Mouse (Mus musculus) neural tube, embryonic 12.5 days (tissue): Measurements from ENCODE around the gene Tjp3. TPM values are rescaled to one million over a fixed set of nuclear protein-coding genes. Genes with fewer than 3 reads are reported as not detected.

Source experiments
- ATAC-seq: fragments of 200-750 bp; cut with Nextera tagmentation; 2 replicates; pipeline ENCODE4 v1.8.0; 2017; ENCODE audit warnings: low read depth, mild to moderate bottlenecking, moderate TSS enrichment, moderate library complexity; ENCODE audit not compliant: low FRiP score
- H3K27ac ChIP-seq: fragments of 300-500 bp; sonication (generic); 2 replicates; pipeline ENCODE4 v1.5.1; 2016
- H3K27me3 ChIP-seq: fragments of 300-500 bp; sonication (generic); replicated peaks from 2 replicates; pipeline ENCODE4 v1.6.1; 2016; ENCODE audit warnings: mild to moderate bottlenecking
- H3K36me3 ChIP-seq: fragments of 300-500 bp; sonication (generic); 2 replicates; pipeline ENCODE4 v1.6.1; 2016; ENCODE audit warnings: mild to moderate bottlenecking
- H3K4me1 ChIP-seq: fragments of 300-500 bp; sonication (generic); 2 replicates; pipeline ENCODE4 v1.6.1; 2016
- H3K4me2 ChIP-seq: fragments of 300-500 bp; sonication (generic); replicated peaks from 2 replicates; pipeline ENCODE4 v1.6.1; 2016; ENCODE audit warnings: mild to moderate bottlenecking
- H3K4me3 ChIP-seq: fragments of 300-500 bp; sonication (generic); 2 replicates; pipeline ENCODE4 v1.5.1; 2016
- H3K9ac ChIP-seq: fragments of 300-500 bp; sonication (generic); 2 replicates; pipeline ENCODE4 v1.6.1; 2016; ENCODE audit warnings: mild to moderate bottlenecking
- H3K9me3 ChIP-seq: fragments of 300-500 bp; sonication (generic); 2 replicates; pipeline ENCODE4 v1.6.1; 2016; ENCODE audit warnings: mild to moderate bottlenecking
- WGBS: fragments of 180-500 bp; shearing (Covaris S2); methylation state at CpG from one replicate; pipeline ENCODE4 v1.1.7; 2016; 5-methylcytosine and 5-hydroxymethylcytosine counted together
- polyA plus RNA-seq: library from polyadenylated mRNA; unstranded; fragments of >200 nt; fragmentation: Nextera tagmentation; extraction: Ambion mirVana; gene quantifications from 2 replicates; pipeline ENCODE4 v1.2.1, GENCODE M21; 2016

Tjp3 gene
- polyA plus RNA-seq: 3.9 and 4.6 TPM in 2 replicates

DNA sequence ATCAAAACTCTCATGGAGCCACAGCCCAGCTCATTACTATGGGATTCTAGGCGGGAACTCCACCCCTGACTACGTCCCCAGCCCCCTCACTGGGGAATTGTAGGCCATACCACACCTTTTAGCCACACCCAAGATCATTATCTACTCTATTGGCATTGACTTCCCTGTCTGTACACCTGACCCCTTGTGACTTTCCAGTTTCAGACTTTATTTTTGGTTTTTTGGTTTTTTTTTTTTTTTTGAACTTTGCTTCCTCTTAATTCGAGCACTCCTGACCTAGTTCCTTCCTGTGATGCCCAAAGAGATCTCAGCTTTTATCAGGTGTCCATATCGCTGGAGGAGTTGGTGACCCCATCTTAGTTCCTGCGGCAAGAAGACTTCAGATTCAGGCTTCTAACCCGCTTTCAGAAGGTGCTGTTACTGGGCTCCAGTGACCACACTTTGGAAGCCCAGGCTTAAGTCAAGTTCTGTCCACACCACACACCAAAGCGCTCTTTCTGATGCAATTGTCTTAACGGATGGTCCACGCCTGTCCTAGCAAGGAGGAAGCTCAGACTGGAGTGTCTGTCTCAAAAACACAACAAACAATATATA, at the start of gene Tjp3:
Tjp3 (minus strand) TSS at position 71 of the 594 bp plus-strand sequence.
- Histone ChIP-seq H3K27ac (no peak within 1 kb of the TSS), H3K4me2 (peak within 1 kb of the TSS; percentile 5; the same call in 1 of the 2 replicates), H3K4me3 (no peak within 1 kb of the TSS), H3K9me3 (no peaks in the 10 kb centered on the region), H3K36me3 (peaks cover 3% of the 10 kb centered on the region; the same call in 1 of the 2 replicates), H3K4me1 (peaks cover 26% of the 10 kb centered on the region), H3K9ac (no peak within 1 kb of the TSS), H3K27me3 (peaks cover 18% of the 10 kb centered on the region)
- ATAC-seq: no peak
- WGBS: 76% methylated on average over 9 of the region's 9 CpGs

DNA sequence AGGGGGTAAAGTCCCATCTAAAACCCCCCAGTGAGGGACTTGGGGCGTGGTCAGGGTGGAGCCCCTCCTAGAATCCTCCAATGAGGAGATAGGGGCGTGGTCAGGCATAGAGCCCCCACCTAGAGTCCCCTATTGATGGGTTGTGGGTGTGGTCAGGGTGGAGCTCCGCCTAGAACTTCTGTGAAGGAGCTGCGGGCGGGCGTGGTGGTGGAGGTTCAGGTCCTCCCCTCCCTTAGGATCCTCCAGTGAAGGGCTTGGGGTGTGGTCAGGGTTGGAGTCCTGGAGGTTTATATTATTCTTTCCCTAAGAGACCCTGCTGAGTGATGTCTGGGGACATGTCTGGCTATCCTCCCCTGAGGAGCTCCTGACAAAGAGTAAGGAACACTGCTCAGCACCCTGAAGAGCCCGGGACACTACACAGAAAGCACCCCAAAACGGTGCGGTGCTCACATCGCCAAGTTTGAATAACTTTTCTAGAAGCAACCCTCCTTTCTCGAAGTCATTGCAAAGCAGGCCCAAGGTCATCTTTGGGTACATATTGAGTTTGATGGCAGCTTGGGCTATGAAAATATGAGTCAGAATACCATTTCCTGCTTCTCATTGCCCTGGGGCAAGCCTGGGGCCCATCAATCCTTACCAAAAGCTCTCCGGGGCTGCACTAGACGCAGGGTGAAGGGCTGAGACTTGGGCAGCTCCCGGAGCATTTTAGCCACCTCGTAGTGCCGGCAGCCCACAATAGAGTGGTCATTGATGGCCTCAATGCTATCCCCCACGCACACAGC, 49.4 kb upstream of the Tjp3 start:
- H3K36me3 ChIP-seq: peaks cover 5% of the 10 kb centered on the region; the same call in 1 of the 2 replicates
- H3K27me3 ChIP-seq: peaks cover 65% of the 10 kb centered on the region
- H3K4me2 ChIP-seq: no peak overlapping the region
- no peak overlapping the region for H3K4me3 ChIP-seq
- no peaks in the 10 kb centered on the region for H3K9me3 ChIP-seq
- peaks cover 8% of the 10 kb centered on the region for H3K4me1 ChIP-seq
- no peak overlapping the region for H3K9ac ChIP-seq
- no peak for ATAC-seq
- 39% methylated on average over 17 of the region's 17 CpGs for WGBS
- H3K27ac ChIP-seq: no peak overlapping the region

DNA sequence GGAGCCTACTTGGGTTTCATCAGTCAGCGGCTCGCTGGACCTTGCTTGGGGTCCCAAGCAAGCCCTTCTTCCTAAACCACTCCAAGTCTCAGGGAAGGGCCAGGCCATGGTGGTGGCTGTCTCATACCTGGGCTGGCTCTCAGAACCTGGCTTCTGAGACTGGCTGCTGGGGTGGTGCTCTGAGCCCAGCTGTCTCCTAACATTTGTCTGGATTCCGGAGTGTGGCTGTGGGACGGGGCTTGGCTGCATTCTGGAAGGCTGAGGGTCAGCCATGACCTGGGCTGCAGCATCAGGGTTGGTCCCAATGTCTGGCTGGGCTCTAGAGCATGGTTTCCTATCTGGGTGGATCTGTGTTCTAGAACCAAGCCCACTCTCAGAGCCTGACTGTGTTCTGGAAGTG, 45.2 kb upstream of the Tjp3 start:
- 92% methylated on average over 4 of the region's 4 CpGs for WGBS
- Histone ChIP-seq H3K9me3 (no peaks in the 10 kb centered on the region), H3K27me3 (peaks cover 55% of the 10 kb centered on the region), H3K36me3 (no peaks in the 10 kb centered on the region), H3K4me3 (no peak overlapping the region), H3K4me1 (peaks cover 6% of the 10 kb centered on the region; the same call in 1 of the 2 replicates), H3K4me2 (no peak overlapping the region), H3K27ac (no peak overlapping the region), H3K9ac (no peak overlapping the region)
- no peak for ATAC-seq

DNA sequence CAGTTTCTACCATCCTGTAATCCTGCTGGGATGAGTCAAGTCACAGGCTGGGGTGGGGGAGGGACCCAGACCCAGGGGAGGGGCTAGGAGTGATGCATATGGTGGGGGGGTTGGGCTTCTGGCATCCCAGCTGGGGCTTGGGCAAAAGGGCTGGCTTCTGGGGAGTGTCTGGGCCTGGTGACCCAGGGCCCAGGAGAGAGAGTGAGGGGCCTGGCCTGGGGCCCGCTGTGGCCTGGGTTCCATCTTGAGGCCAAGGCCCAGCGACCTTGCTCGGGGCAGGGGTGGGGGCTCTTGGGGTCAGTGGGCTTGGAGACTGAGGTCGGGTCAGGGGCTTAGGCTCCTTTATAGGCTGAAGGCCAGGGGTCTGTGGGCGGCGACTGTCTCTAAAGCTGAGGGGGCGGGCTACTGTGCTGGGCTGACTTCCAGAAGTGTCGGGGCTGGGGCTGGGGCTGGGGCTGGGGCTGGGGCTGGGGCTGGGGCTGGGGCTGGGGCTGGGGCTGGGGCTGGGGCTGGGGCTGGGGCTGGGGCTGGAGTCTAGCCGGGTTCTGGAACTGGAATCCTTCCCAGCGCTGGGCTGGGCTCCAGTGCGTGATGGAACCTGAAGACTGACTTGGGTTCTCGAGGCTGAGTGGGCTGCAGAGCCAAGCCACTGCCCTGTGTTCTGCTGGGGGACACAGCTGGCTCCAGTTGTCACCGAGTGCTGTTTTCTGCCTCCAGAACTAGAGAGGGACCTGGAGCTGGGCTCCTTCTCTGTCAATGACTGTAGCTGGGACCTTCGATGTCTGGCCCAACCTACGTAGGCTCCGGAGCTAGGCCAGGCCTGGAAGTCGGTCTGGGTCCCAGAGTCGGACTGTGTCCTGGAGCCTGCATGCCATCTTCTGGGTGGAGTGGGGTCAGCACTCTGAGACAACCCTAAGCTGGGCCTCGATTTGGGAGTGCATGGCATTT, 44.3 kb upstream of the Tjp3 start:
- no peak overlapping the region for H3K4me3 ChIP-seq
- H3K27me3 ChIP-seq: peaks cover 49% of the 10 kb centered on the region
- 44% methylated on average over 19 of the region's 19 CpGs for WGBS
- no peak for ATAC-seq
- no peaks in the 10 kb centered on the region for H3K9me3 ChIP-seq
- 0 out of 2 replicates have a peak overlapping the region, but pooled peaks have one; percentile 17 for H3K9ac ChIP-seq
- H3K4me1 ChIP-seq: peaks cover 6% of the 10 kb centered on the region; the same call in 1 of the 2 replicates
- H3K36me3 ChIP-seq: no peaks in the 10 kb centered on the region
- H3K4me2 ChIP-seq: peak overlapping the region; percentile 22; the same call in 1 of the 2 replicates
- no peak overlapping the region for H3K27ac ChIP-seq

DNA sequence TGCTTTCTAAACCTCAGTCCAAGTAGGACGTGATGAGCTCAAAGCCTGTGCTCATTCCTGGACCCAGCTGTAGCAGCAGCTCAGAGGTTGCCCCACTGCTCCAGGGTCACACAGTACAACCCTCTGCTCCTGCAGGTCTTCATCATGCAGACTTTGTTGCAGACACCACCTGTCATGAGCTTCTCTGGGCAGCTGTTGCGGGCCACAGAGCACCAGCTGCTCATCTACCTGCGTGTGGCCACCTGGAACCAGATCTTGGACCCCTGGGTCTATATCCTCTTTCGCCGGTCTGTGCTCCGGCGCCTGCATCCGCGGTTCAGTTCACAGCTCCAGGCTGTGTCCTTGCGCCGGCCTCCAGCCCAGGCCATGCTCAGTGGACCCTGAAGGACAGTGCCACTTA, 42.9 kb upstream of the Tjp3 start:
- peaks cover 48% of the 10 kb centered on the region for H3K27me3 ChIP-seq
- H3K27ac ChIP-seq: no peak overlapping the region
- H3K9me3 ChIP-seq: no peaks in the 10 kb centered on the region
- no peak for ATAC-seq
- H3K4me3 ChIP-seq: no peak overlapping the region
- H3K4me1 ChIP-seq: peaks cover 6% of the 10 kb centered on the region; the same call in 1 of the 2 replicates
- no peak overlapping the region for H3K4me2 ChIP-seq
- H3K9ac ChIP-seq: no peak overlapping the region
- H3K36me3 ChIP-seq: no peaks in the 10 kb centered on the region
- 73% methylated on average over 11 of the region's 11 CpGs for WGBS

DNA sequence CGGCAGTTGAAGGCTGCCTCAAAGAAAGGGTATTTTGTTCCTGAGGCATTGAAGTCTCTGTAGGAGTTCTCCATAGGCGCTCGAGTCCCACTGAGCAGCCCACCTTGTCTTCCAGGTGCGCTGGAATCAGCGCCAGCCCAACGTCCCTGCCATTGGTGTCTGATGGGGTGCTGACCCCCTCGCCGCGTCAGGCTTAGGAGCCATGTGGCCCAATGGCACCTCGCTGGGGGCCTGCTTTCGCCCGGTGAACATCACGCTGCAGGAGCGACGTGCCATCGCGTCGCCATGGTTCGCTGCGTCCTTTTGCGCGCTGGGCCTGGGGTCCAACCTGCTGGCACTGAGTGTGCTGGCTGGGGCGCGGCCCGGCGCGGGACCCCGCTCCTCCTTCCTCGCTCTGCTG, 40.9 kb upstream of the Tjp3 start:
- WGBS: 14% methylated on average over 29 of the region's 29 CpGs

DNA sequence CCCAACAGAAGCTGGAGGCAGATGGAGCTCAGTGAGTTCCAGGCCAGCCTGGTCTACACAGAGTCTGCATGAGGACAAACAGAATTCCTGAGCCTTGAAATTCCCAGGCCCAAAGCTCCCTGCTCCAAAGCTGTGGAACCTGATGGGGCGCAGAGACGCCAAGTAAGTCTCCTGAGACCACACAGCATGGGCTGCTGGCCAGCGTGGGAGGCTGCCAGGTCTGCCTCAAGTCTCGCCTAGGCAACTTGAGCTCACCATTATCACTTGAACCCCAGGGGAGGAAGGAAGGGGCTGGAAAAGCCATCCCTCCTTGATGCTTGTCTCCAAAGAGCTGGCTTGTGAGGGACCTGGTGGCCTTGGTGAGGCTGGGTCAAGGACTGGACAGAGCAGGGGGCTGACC, 38.6 kb upstream of the Tjp3 start:
- H3K4me2 ChIP-seq: no peak overlapping the region
- 68% methylated on average over 4 of the region's 4 CpGs for WGBS
- no peak overlapping the region for H3K9ac ChIP-seq
- no peaks in the 10 kb centered on the region for H3K9me3 ChIP-seq
- peaks cover 28% of the 10 kb centered on the region for H3K36me3 ChIP-seq
- peaks cover 31% of the 10 kb centered on the region for H3K27me3 ChIP-seq
- no peak overlapping the region for H3K4me3 ChIP-seq
- no peak for ATAC-seq
- 0 out of 2 replicates have a peak, but pooled peaks cover 11% of the 10 kb centered on the region for H3K4me1 ChIP-seq
- H3K27ac ChIP-seq: no peak overlapping the region

More for the DNA sequence above, 40.9 kb upstream of the Tjp3 start:
- H3K4me3 ChIP-seq: 0 out of 2 replicates have a peak overlapping the region, but pooled peaks have one; percentile 3
- H3K9me3 ChIP-seq: no peaks in the 10 kb centered on the region
- peaks cover 11% of the 10 kb centered on the region; the same call in 1 of the 2 replicates for H3K4me1 ChIP-seq
- no peak overlapping the region for H3K9ac ChIP-seq
- H3K36me3 ChIP-seq: peaks cover 6% of the 10 kb centered on the region; the same call in 1 of the 2 replicates
- no peak overlapping the region for H3K27ac ChIP-seq
- ATAC-seq: no peak
- H3K4me2 ChIP-seq: peak overlapping the region; percentile 36
- peaks cover 34% of the 10 kb centered on the region for H3K27me3 ChIP-seq

GRCm38 (mm10) chr10:81329194-81329975, 38.0 kb upstream of the Tjp3 start:
- H3K27me3 ChIP-seq: peaks cover 29% of the 10 kb centered on the region
- peaks cover 35% of the 10 kb centered on the region for H3K36me3 ChIP-seq
- no peak overlapping the region for H3K9ac ChIP-seq
- no peaks in the 10 kb centered on the region for H3K9me3 ChIP-seq
- 0 out of 2 replicates have a peak, but pooled peaks cover 11% of the 10 kb centered on the region for H3K4me1 ChIP-seq
- no peak overlapping the region for H3K27ac ChIP-seq
- 74% methylated on average over 10 of the region's 10 CpGs for WGBS
- peak overlapping the region; percentile 22; the same call in 1 of the 2 replicates for H3K4me2 ChIP-seq
- ATAC-seq: no peak
- H3K4me3 ChIP-seq: no peak overlapping the region

DNA sequence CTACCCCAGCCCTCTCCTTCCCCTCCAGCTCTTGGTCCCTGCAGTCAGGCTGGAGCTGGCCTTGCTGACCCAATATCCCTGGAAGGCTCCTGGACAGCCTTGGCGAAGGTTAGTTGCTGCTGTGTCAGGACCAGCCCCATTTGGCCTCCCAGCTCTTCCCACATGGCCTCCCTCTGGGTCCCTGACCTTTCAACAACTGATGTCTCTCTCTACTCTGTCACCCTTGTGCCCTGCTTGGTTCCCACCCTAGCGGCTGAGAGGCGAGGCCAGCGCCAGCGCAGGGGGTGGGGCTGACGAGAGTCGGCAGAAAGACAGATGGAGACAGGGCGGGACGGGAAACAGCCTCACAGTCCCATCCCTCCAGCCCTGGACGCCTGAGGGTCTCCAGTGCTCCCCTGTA, 37.0 kb upstream of the Tjp3 start, which contains the start of gene Tbxa2r:
Tbxa2r (plus strand) TSS at position 346 of the 400 bp plus-strand sequence.
- Histone ChIP-seq H3K4me2 (peak within 1 kb of the TSS; percentile 22; the same call in 1 of the 2 replicates), H3K27ac (no peak within 1 kb of the TSS), H3K4me1 (0 out of 2 replicates have a peak, but pooled peaks cover 11% of the 10 kb centered on the region), H3K27me3 (peaks cover 24% of the 10 kb centered on the region), H3K4me3 (no peak within 1 kb of the TSS), H3K9me3 (no peaks in the 10 kb centered on the region), H3K36me3 (peaks cover 45% of the 10 kb centered on the region), H3K9ac (no peak within 1 kb of the TSS)
- WGBS: 8% methylated on average over 10 of the region's 10 CpGs
- no peak for ATAC-seq

DNA sequence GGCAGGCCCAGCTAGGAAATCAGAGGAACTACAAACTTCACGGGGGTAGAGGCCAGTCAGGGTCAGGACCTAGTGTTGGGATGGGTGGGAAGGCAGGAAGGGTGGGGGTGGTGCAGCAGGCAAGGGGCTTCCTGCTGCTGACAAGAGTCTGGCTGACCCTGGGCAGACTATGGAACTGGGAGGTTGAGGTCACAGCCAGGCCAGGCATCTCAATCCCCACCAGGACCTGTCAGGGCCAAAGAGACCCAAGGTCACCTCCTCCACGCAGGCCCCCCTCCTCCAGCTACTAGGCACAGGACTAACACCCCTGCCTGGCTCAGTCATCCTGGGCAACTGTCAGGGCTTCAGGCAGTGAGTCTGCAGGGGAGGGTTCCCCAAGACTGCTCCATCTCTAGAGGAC, 36.6 kb upstream of the Tjp3 start:
- no peak for ATAC-seq
- Histone ChIP-seq H3K9me3 (no peaks in the 10 kb centered on the region), H3K4me2 (no peak overlapping the region), H3K4me1 (0 out of 2 replicates have a peak, but pooled peaks cover 11% of the 10 kb centered on the region), H3K4me3 (no peak overlapping the region), H3K9ac (no peak overlapping the region), H3K36me3 (peaks cover 49% of the 10 kb centered on the region), H3K27ac (no peak overlapping the region), H3K27me3 (peaks cover 19% of the 10 kb centered on the region)
- WGBS: 38% methylated on average over 2 of the region's 2 CpGs

GRCm38 (mm10) chr10:81326858-81327257, 35.5 kb upstream of the Tjp3 start:
- H3K36me3 ChIP-seq: peaks cover 57% of the 10 kb centered on the region

More at GRCm38 (mm10) chr10:81326858-81327257, 35.5 kb upstream of the Tjp3 start:
- 74% methylated on average over 6 of the region's 6 CpGs for WGBS
- no peak overlapping the region for H3K27ac ChIP-seq
- ATAC-seq: no peak
- H3K4me3 ChIP-seq: no peak overlapping the region
- H3K9ac ChIP-seq: no peak overlapping the region
- peaks cover 13% of the 10 kb centered on the region for H3K4me1 ChIP-seq
- peaks cover 9% of the 10 kb centered on the region; the same call in 1 of the 2 replicates for H3K27me3 ChIP-seq
- H3K4me2 ChIP-seq: no peak overlapping the region
- H3K9me3 ChIP-seq: no peaks in the 10 kb centered on the region
